Mouse (Mus musculus) lung, embryonic 16.5 days (tissue): ENCODE results near the gene Prrt1. TPM values are rescaled to one million over a fixed set of nuclear protein-coding genes. Genes with fewer than 3 reads are reported as not detected.

Source experiments
- ATAC-seq: fragments of 200-750 bp; cut with Nextera tagmentation; 2 replicates; pipeline ENCODE4 v1.8.0; 2017; ENCODE audit warnings: low read depth, mild to moderate bottlenecking, moderate library complexity
- H3K27ac ChIP-seq: fragments of 300-500 bp; sonication (generic); 2 replicates; pipeline ENCODE4 v1.5.1; 2014; ENCODE audit warnings: mild to moderate bottlenecking, control low read depth, low read length
- H3K27me3 ChIP-seq: fragments of 300-500 bp; sonication (generic); 2 replicates; pipeline ENCODE4 v1.6.1; 2014; ENCODE audit warnings: low read depth, low read length, mixed read lengths; ENCODE audit not compliant: control insufficient read depth, insufficient read depth
- H3K36me3 ChIP-seq: fragments of 300-500 bp; sonication (generic); 2 replicates; pipeline ENCODE4 v1.6.1; 2014; ENCODE audit warnings: low read length; ENCODE audit not compliant: control insufficient read depth, insufficient read depth
- H3K4me1 ChIP-seq: fragments of 300-500 bp; sonication (generic); replicated peaks from 2 replicates; pipeline ENCODE4 v1.6.1; 2014; ENCODE audit warnings: low read length, mixed read lengths; ENCODE audit not compliant: control insufficient read depth, insufficient read depth
- H3K4me2 ChIP-seq: fragments of 300-500 bp; sonication (generic); 2 replicates; pipeline ENCODE4 v1.6.1; 2014; ENCODE audit warnings: low read depth, low read length, control low read depth
- H3K4me3 ChIP-seq: fragments of 300-500 bp; sonication (generic); 2 replicates; pipeline ENCODE4 v1.5.1; 2014; ENCODE audit warnings: mild to moderate bottlenecking, low read length, control low read depth
- H3K9ac ChIP-seq: fragments of 300-500 bp; sonication (generic); 2 replicates; pipeline ENCODE4 v1.6.1; 2014; ENCODE audit warnings: low read length, control low read depth
- H3K9me3 ChIP-seq: fragments of 300-500 bp; sonication (generic); 2 replicates; pipeline ENCODE4 v1.6.1; 2016; ENCODE audit warnings: low read length; ENCODE audit not compliant: control insufficient read depth
- WGBS: fragments of 180-500 bp; shearing (Covaris S2); extraction: QIAGEN DNeasy Blood & Tissue Kit; methylation state at CpG from one replicate; pipeline ENCODE4 v1.1.7; 2014; 5-methylcytosine and 5-hydroxymethylcytosine counted together
- polyA plus RNA-seq: library from polyadenylated mRNA; unstranded; fragments of >200 nt; fragmentation: Nextera tagmentation; extraction: Ambion mirVana; gene quantifications from 2 replicates; pipeline ENCODE4 v1.2.1, GENCODE M21; 2015

The Prrt1 gene
- polyA plus RNA-seq, 1 experiment from 2014 or later, result 0.13 TPM

- WGBS, result 36% methylated on average over 31 of the region's 34 CpGs
- Histone ChIP-seq H3K27me3 (no peaks in the 10 kb centered on the region), H3K27ac (peak overlapping the region; percentile 98; the same call in 1 of the 2 replicates)
Measured at GRCm38 (mm10) chr17:34593752-34594525, 35.4 kb upstream of the Prrt1 start.

GRCm38 (mm10) chr17:34596098-34596497 lies 33.2 kb upstream of the Prrt1 start:
- Histone ChIP-seq H3K4me1 (peaks cover 50% of the 10 kb centered on the region), H3K27me3 (no peaks in the 10 kb centered on the region), H3K36me3 (peaks cover 26% of the 10 kb centered on the region), H3K4me2 (no peak overlapping the region; the same call in 1 of the 2 replicates), H3K4me3 (no peak overlapping the region), H3K9me3 (no peaks in the 10 kb centered on the region), H3K9ac (no peak overlapping the region), H3K27ac (peak overlapping the region; percentile 35; the same call in 1 of the 2 replicates)
- WGBS, result 38% methylated on average over 8 of the region's 8 CpGs
- ATAC-seq, result no peak

More at GRCm38 (mm10) chr17:34593752-34594525, 35.4 kb upstream of the Prrt1 start:
- Histone ChIP-seq H3K9ac (peak overlapping the region; percentile 97), H3K4me1 (peaks cover 67% of the 10 kb centered on the region), H3K36me3 (peaks cover 18% of the 10 kb centered on the region), H3K9me3 (no peaks in the 10 kb centered on the region), H3K4me3 (peak overlapping the region; percentile 64), H3K4me2 (peak overlapping the region; percentile 83)
- no peak for ATAC-seq

DNA sequence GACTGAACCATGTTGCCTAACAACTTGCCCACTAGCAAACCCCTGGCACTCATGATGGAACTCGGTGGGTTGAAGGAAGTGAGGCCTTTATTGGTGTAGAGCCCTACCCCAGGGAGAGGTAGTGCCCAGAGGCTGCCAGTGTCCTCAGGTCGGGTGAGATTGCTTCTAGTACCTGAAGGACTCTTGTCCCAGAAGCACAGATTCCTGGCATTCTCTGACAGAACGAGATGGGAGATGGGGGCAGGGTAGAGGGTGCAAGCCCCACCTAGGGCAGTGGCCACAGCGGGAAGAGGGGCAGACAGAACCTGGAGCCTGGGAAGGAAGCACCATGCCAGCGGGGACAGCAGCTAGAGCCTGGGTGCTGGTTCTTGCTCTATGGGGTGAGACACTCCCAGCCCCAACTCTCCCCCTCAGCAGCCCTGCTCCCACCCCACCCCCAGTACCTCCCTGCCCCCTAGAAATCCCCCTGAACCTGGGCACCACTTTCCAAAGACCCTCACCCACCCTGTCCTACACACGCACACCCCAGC lies 31.7 kb upstream of the Prrt1 start, which contains the start of gene Ager:
TSS of gene Ager (plus strand) at position 297 of the 530 bp plus-strand sequence.
- H3K4me3 ChIP-seq, result peak within 1 kb of the TSS; percentile 40
- peak; percentile 70 for ATAC-seq
- peaks cover 50% of the 10 kb centered on the region for H3K4me1 ChIP-seq
- peak within 1 kb of the TSS; percentile 66 for H3K9ac ChIP-seq
- peak within 1 kb of the TSS; percentile 49 for H3K4me2 ChIP-seq
- H3K27ac ChIP-seq, result peak within 1 kb of the TSS; percentile 87
- 14% methylated on average over 6 of the region's 6 CpGs for WGBS
- H3K9me3 ChIP-seq, result no peaks in the 10 kb centered on the region
- no peaks in the 10 kb centered on the region for H3K27me3 ChIP-seq
- peaks cover 29% of the 10 kb centered on the region for H3K36me3 ChIP-seq

DNA sequence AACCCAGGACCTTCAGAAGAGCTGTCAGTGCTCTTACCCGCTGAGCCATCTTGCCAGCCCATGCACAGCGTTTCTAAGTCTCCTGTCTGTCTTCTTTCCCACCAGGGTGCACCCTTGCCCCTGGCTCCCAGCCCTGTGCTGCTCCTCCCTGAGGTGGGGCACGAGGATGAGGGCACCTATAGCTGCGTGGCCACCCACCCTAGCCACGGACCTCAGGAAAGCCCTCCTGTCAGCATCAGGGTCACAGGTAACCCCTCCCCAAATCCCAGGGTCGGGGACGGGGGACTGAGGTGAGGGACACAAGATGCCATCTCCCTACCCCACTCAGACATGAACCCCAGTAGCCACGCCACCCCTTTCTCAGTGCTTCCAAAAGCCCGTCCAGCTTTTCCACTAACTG lies 29.4 kb upstream of the Prrt1 start:
- H3K9me3 ChIP-seq, result no peaks in the 10 kb centered on the region
- no peak overlapping the region for H3K4me2 ChIP-seq
- no peak overlapping the region for H3K27ac ChIP-seq
- no peak for ATAC-seq
- H3K27me3 ChIP-seq, result no peaks in the 10 kb centered on the region
- peaks cover 20% of the 10 kb centered on the region for H3K36me3 ChIP-seq
- H3K9ac ChIP-seq, result no peak overlapping the region
- H3K4me1 ChIP-seq, result peaks cover 44% of the 10 kb centered on the region
- H3K4me3 ChIP-seq, result no peak overlapping the region
- 73% methylated on average over 9 of the region's 9 CpGs for WGBS

- H3K4me3 ChIP-seq, result no peak overlapping the region
- no peak overlapping the region for H3K4me2 ChIP-seq
- H3K36me3 ChIP-seq, result peaks cover 11% of the 10 kb centered on the region
- peaks cover 33% of the 10 kb centered on the region for H3K4me1 ChIP-seq
- H3K27me3 ChIP-seq, result no peaks in the 10 kb centered on the region
- H3K27ac ChIP-seq, result no peak overlapping the region
- H3K9me3 ChIP-seq, result no peaks in the 10 kb centered on the region
- WGBS, result 75% methylated on average over 12 of the region's 12 CpGs
- no peak for ATAC-seq
- no peak overlapping the region for H3K9ac ChIP-seq
Measured at GRCm38 (mm10) chr17:34601796-34602195, 27.5 kb upstream of the Prrt1 start.

DNA sequence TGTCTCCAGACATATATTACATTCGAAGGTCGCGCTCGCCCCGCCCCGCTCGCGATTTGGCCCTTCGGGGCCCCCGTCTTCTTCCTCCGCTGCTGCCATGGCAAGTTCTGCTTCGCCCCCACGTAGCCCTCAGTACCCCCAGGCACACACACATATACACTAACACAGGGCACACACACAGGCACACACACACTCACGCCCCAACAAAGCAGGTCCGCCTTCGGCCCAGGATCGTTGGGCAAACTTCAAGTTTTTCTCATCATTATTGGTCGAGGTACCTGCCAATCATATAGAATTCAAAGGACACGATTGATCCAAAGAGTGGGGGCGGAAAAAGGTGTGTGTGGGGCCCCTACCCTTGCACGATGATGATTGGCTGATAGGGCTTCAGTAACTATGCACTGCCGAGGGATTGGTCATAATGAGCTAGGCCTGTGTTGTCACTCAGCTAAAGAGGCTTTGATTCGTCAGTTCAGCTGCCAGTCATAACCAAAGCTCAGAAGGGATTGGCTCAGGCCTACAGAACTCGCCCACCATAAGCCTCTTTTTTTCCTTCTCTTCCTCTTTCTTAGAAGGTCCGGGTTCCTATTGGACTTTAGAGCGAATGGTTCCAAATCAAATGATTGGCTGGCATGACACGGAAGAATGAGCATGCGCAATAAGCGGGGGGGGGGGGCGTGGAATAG lies 25.8 kb upstream of the Prrt1 start, which contains the start of gene Rnf5:
TSS of gene Rnf5 (minus strand) at position 316 of the 686 bp plus-strand sequence.
- Histone ChIP-seq H3K9ac (peak within 1 kb of the TSS; percentile 83), H3K9me3 (no peaks in the 10 kb centered on the region), H3K4me3 (peak within 1 kb of the TSS; percentile 88), H3K36me3 (peaks cover 11% of the 10 kb centered on the region), H3K27me3 (no peaks in the 10 kb centered on the region), H3K27ac (peak within 1 kb of the TSS; percentile 91), H3K4me1 (peaks cover 31% of the 10 kb centered on the region), H3K4me2 (peak within 1 kb of the TSS; percentile 88)
- under 1% methylated on average over 30 of the region's 30 CpGs for WGBS
- ATAC-seq, result peak; percentile 93

DNA sequence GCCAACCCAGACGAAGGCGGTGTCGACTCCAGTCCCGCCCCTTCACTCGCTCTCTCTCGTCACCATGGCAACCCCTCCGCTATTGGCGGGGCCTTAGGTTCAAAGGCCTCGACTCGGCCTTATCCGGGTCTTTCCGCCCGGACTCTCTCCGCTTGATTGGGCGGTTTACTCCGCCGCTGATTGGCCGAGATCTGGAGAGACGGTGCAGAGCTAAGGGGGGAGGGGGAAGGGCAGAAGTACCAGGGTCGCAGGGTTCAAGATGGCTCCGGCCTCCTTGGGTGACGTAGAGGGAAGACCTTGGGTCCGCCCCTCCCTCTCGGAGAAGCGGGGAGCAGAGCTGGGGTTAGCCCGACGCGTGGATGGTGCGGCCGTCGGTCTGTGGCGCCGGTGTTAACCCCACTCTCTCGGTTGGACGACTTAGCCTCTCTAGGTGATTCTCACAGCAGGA lies 25.2 kb upstream of the Prrt1 start, which contains the start of gene Agpat1:
TSS of gene Agpat1 (plus strand) at position 202 of the 448 bp plus-strand sequence.
- 0% methylated on average over 34 of the region's 35 CpGs for WGBS
- peaks cover 11% of the 10 kb centered on the region for H3K36me3 ChIP-seq
- H3K27me3 ChIP-seq, result no peaks in the 10 kb centered on the region
- peak within 1 kb of the TSS; percentile 88 for H3K4me2 ChIP-seq
- H3K4me3 ChIP-seq, result peak within 1 kb of the TSS; percentile 88
- peak within 1 kb of the TSS; percentile 91 for H3K27ac ChIP-seq
- peak; percentile 90 for ATAC-seq
- no peaks in the 10 kb centered on the region for H3K9me3 ChIP-seq
- peaks cover 32% of the 10 kb centered on the region for H3K4me1 ChIP-seq
- peak within 1 kb of the TSS; percentile 96 for H3K9ac ChIP-seq

DNA sequence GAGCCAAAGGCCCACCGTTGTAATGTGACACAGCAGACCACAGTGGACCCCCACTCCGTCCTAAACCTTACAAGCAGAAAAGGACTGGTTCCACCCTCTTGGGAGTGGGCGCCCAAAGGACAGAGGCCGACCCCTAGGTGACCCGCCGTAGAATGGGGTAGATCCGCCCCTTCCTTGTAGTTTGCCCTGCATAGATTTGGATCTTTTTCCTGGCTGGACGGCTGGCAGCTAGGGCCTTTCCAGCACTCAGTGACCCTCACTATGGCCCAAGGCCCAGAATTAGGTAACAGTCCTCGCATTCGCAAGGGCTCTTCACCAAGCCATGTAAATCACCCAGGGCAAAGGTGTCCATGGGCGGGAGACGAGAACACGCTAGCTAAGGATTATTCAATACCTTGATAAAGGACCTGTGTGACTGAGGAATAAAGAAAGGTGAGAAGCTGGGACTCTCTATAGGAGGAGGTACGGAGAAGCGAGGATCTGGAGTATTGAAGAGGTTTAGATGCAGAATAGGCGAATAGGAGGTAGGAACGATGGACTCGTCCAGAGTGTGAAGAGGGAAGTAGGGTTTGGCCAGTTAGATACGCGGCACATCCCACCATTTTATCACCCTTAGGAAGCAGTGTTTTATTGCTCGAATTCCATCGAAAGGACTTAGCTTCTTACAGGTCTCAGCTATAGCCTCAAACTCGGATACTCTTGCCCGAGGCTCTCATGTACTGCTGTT lies 24.7 kb upstream of the Prrt1 start:
- Histone ChIP-seq H3K27me3 (no peaks in the 10 kb centered on the region), H3K27ac (peak overlapping the region; percentile 91), H3K4me2 (peak overlapping the region; percentile 74), H3K36me3 (peaks cover 11% of the 10 kb centered on the region), H3K9ac (peak overlapping the region; percentile 96), H3K4me3 (peak overlapping the region; percentile 88), H3K4me1 (peaks cover 32% of the 10 kb centered on the region), H3K9me3 (no peaks in the 10 kb centered on the region)
- 13% methylated on average over 24 of the region's 24 CpGs for WGBS
- ATAC-seq, result no peak
